Mouse (Mus musculus) G1E (cell line): ENCODE measurements around the gene Cntn5. TPM values are rescaled to one million over a fixed set of nuclear protein-coding genes. Genes with fewer than 3 reads are reported as not detected.

Experiments
- ATAC-seq: 2 replicates; pipeline ENCODE4 v1.8.0; 2016; ENCODE audit warnings: mild to moderate bottlenecking; ENCODE audit not compliant: insufficient number of reproducible peaks, poor library complexity, low FRiP score, severe bottlenecking; ENCODE audit errors: extremely low read depth
- DNase-seq: peaks from one replicate; pipeline ENCODE4 v3.0.0; 2012; ENCODE audit warnings: low spot score
- H3K27me3 ChIP-seq: 2 replicates; pipeline ENCODE4 v1.6.1; 2012; ENCODE audit warnings: mild to moderate bottlenecking, low read length, inconsistent platforms; ENCODE audit not compliant: insufficient read depth
- H3K36me3 ChIP-seq: replicated peaks from 2 replicates; pipeline ENCODE3; 2012; ENCODE audit warnings: mild to moderate bottlenecking, inconsistent platforms
- H3K4me1 ChIP-seq: 2 replicates; pipeline ENCODE4 v1.6.1; 2012; ENCODE audit warnings: low read depth, low read length, inconsistent platforms, mixed read lengths; ENCODE audit not compliant: insufficient read depth
- H3K4me3 ChIP-seq: 2 replicates; pipeline ENCODE4 v1.5.1; 2012; ENCODE audit warnings: low read depth, mild to moderate bottlenecking, inconsistent platforms, low read length, moderate library complexity, mixed read lengths
- H3K9me3 ChIP-seq: replicated peaks from 2 replicates; pipeline ENCODE4 v1.6.1; 2012; ENCODE audit warnings: inconsistent platforms
- CTCF ChIP-seq: IDR thresholded peaks from 2 replicates; pipeline ENCODE4 v1.5.1; 2012; ENCODE audit warnings: low read depth, low read length, inconsistent platforms, mixed read lengths
- GATA1 ChIP-seq: IDR thresholded peaks from 2 replicates; pipeline ENCODE4 v1.6.1; 2012; ENCODE audit warnings: borderline replicate concordance, low read length, inconsistent platforms, mixed read lengths
- GATA2 ChIP-seq: IDR thresholded peaks from 2 replicates; pipeline ENCODE4 v1.6.1; 2012; ENCODE audit warnings: low read depth, low read length, inconsistent platforms, borderline replicate concordance
- POLR2AphosphoS5 ChIP-seq: IDR thresholded peaks from 2 replicates; pipeline ENCODE4 v1.6.1; 2012; ENCODE audit warnings: low read depth, low read length, inconsistent platforms; ENCODE audit not compliant: insufficient replicate concordance
- TAL1 ChIP-seq: conservative IDR thresholded peaks from 2 replicates; pipeline ENCODE4 v1.6.1; 2012; ENCODE audit warnings: low read depth, low read length, inconsistent platforms, mixed read lengths
- polyA plus RNA-seq: library from polyadenylated mRNA; stranded (reverse); fragments of >175 nt; gene quantifications from 2 replicates; pipeline ENCODE4 v1.2.3, GENCODE M21; 2012
- total RNA-seq, 2 experiments: library from RNA; stranded (forward) in 1 of 2; stranded (reverse) in 1 of 2; fragments of 200-1000 nt in 1 of 2; fragments of >200 nt in 1 of 2; fragmentation: Nextera tagmentation in 1 of 2; gene quantifications; 2 replicates each; pipeline ENCODE4 v1.2.3; 2014 to 2017

Cntn5 gene
- total and polyA plus RNA-seq, 3 experiments, result not detected

- no peak overlapping the region for H3K4me3 ChIP-seq
- ATAC-seq, result no peak
Observed at GRCm38 (mm10) chr9:10713641-10714040, 190.9 kb downstream of the Cntn5 start.

GRCm38 (mm10) chr9:10681646-10682045, 222.9 kb downstream of the Cntn5 start:
- DNase-seq (no peak), ATAC-seq (no peak)
- H3K4me3 ChIP-seq, result no peak overlapping the region
- no peak for TF ChIP-seq POLR2AphosphoS5
- TF ChIP-seq TAL1, result no peak
- TF ChIP-seq CTCF, result no peak
- no peak for TF ChIP-seq GATA1
- no peaks in the 10 kb centered on the region for H3K27me3 ChIP-seq
- no peaks in the 10 kb centered on the region for H3K36me3 ChIP-seq
- H3K9me3 ChIP-seq, result no peaks in the 10 kb centered on the region
- H3K4me1 ChIP-seq, result no peaks in the 10 kb centered on the region

More at GRCm38 (mm10) chr9:10713641-10714040, 190.9 kb downstream of the Cntn5 start:
- DNase-seq, result no peak
- no peak for TF ChIP-seq GATA2
- Histone ChIP-seq H3K9me3 (no peaks in the 10 kb centered on the region), H3K36me3 (no peaks in the 10 kb centered on the region), H3K27me3 (no peaks in the 10 kb centered on the region), H3K4me1 (no peaks in the 10 kb centered on the region)

GRCm38 (mm10) chr9:10681181-10681580, 223.4 kb downstream of the Cntn5 start:
- DNase-seq (no peak), ATAC-seq (no peak)
- H3K4me3 ChIP-seq, result no peak overlapping the region
- no peaks in the 10 kb centered on the region for H3K9me3 ChIP-seq
- H3K27me3 ChIP-seq, result no peaks in the 10 kb centered on the region
- no peaks in the 10 kb centered on the region for H3K4me1 ChIP-seq
- TF ChIP-seq CTCF (no peak), GATA2 (no peak), POLR2AphosphoS5 (no peak), GATA1 (no peak), TAL1 (no peak)
- H3K36me3 ChIP-seq, result no peaks in the 10 kb centered on the region

DNA sequence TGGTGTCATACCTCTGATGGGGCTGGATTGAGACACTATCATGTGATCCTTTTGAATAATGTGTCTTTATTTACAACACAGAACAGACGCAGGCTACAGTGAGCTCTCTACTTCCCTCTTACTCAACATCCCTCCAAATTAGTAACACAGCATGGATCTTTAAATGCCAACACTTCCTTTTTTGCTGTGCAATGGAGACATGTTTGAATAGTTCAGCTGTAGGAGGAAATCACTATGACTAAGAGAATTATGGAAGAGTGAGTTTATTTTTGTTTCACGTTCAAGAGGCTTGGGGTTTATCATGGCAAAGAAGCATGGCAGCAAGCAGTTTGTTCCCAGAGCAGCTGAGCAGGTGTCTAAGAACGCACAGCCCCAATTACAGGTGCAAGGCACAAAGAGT, 235.9 kb downstream of the Cntn5 start:
- no peaks in the 10 kb centered on the region for H3K36me3 ChIP-seq
- ATAC-seq, result no peak
- no peak for DNase-seq
- H3K4me1 ChIP-seq, result no peaks in the 10 kb centered on the region
- H3K27me3 ChIP-seq, result no peaks in the 10 kb centered on the region
- no peaks in the 10 kb centered on the region for H3K9me3 ChIP-seq
- TF ChIP-seq CTCF (no peak), GATA2 (no peak), GATA1 (no peak), POLR2AphosphoS5 (no peak), TAL1 (no peak)
- H3K4me3 ChIP-seq, result no peak overlapping the region

DNA sequence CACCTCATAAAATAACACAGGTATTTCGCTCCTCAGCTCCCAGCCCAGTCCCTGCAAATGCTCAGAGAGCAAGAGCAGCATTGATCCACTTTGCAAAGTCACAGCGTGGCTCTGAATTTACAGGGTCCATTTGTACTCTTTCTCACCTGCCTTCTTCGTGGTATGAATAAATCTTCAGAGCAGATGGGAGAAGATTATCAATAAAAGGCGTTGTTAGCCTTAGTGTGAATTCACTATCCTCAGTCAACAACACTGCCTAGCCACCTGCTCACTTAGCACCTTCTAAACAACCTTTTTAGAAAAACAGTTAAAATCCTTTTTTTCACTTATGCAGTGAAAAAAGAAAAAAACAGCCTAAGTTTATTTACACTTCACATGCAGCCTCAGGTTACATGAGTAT, 237.1 kb downstream of the Cntn5 start:
- no peaks in the 10 kb centered on the region for H3K4me1 ChIP-seq
- H3K4me3 ChIP-seq, result no peak overlapping the region
- H3K27me3 ChIP-seq, result no peaks in the 10 kb centered on the region
- no peak for TF ChIP-seq GATA2
- TF ChIP-seq CTCF, result no peak
- TF ChIP-seq TAL1, result no peak
- no peak for TF ChIP-seq POLR2AphosphoS5
- TF ChIP-seq GATA1, result no peak
- ATAC-seq, result no peak
- no peaks in the 10 kb centered on the region for H3K36me3 ChIP-seq
- no peak for DNase-seq
- no peaks in the 10 kb centered on the region for H3K9me3 ChIP-seq

DNA sequence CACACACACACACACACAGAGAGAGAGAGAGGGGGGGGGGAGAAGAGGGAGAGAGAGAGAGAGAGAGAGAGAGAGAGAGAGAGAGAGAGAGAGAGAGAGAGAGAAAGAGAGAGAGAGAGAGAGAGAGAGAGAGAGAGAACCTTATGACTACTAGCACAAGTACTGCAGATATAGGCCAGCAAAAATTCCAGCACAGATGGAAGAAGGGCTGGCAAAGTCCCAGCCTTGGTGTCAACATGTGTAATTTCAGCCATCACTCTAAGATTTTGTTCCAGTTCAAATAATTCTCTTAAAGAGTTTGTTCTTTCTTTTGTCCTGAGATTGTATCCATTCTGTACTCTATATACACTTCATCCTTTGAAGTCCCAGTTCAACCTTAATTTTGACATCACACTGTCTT, 238.8 kb downstream of the Cntn5 start:
- no peak for TF ChIP-seq GATA1
- TF ChIP-seq POLR2AphosphoS5, result no peak
- TF ChIP-seq CTCF, result no peak
- TF ChIP-seq GATA2, result no peak
- TF ChIP-seq TAL1, result no peak
- no peak for DNase-seq
- no peaks in the 10 kb centered on the region for H3K36me3 ChIP-seq

GRCm38 (mm10) chr9:10663101-10663500, 241.5 kb downstream of the Cntn5 start:
- H3K4me3 ChIP-seq, result no peak overlapping the region
- DNase-seq, result no peak

More for the DNA sequence above, 238.8 kb downstream of the Cntn5 start:
- no peak for ATAC-seq
- Histone ChIP-seq H3K4me3 (no peak overlapping the region), H3K9me3 (no peaks in the 10 kb centered on the region), H3K4me1 (no peaks in the 10 kb centered on the region), H3K27me3 (no peaks in the 10 kb centered on the region)

More at GRCm38 (mm10) chr9:10663101-10663500, 241.5 kb downstream of the Cntn5 start:
- no peaks in the 10 kb centered on the region for H3K9me3 ChIP-seq
- no peaks in the 10 kb centered on the region for H3K36me3 ChIP-seq
- ATAC-seq, result no peak
- no peak for TF ChIP-seq CTCF
- TF ChIP-seq TAL1, result no peak
- no peak for TF ChIP-seq POLR2AphosphoS5
- TF ChIP-seq GATA2, result no peak
- TF ChIP-seq GATA1, result no peak
- no peaks in the 10 kb centered on the region for H3K27me3 ChIP-seq
- H3K4me1 ChIP-seq, result no peaks in the 10 kb centered on the region
